Mouse (Mus musculus): ENCODE measurements around the gene Rpl13a. TPM values are rescaled to one million over a fixed set of nuclear protein-coding genes. Genes with fewer than 3 reads are reported as not detected.
A peak's percentile ranks its signal among the peaks of the same experiment; 100 is the strongest.

Rpl13a gene
- polyA plus RNA-seq, 1 experiment = 859 TPM

- peaks cover 21% of the 10 kb centered on the region for H3K4me1 ChIP-seq (ENCODE audit: control insufficient read depth, insufficient read depth, low read length)
- TF ChIP-seq CTCF (IDR thresholded peaks at IDR 0.05; ENCODE audit: control insufficient read depth, insufficient read depth, insufficient replicate concordance, low read depth, low read length) = no peak
- no peak for TF ChIP-seq POLR2A (IDR thresholded peaks at IDR 0.05; ENCODE audit: control insufficient read depth, low read depth, low read length)
- H3K4me3 ChIP-seq (ENCODE audit: control insufficient read depth, low read depth, low read length) = no peak overlapping the region
- H3K36me3 ChIP-seq (ENCODE audit: control insufficient read depth, insufficient read depth, low read length) = no peaks in the 10 kb centered on the region; the same call in 1 of the 2 replicates
- H3K27ac ChIP-seq (ENCODE audit: control insufficient read depth, insufficient read depth, low read depth, low read length) = no peak overlapping the region
- no peaks in the 10 kb centered on the region for H3K27me3 ChIP-seq (ENCODE audit: control insufficient read depth, insufficient read depth, low read length)
Measured at GRCm38 (mm10) chr7:45077829-45078228, 50.7 kb downstream of the Rpl13a start.

GRCm38 (mm10) chr7:45077322-45077721, 51.2 kb downstream of the Rpl13a start:
- no peaks in the 10 kb centered on the region; the same call in 1 of the 2 replicates for H3K36me3 ChIP-seq (ENCODE audit: control insufficient read depth, insufficient read depth, low read length)

GRCm38 (mm10) chr7:45076501-45076900, 52.1 kb downstream of the Rpl13a start:
- no peak for TF ChIP-seq CTCF (IDR thresholded peaks at IDR 0.05; ENCODE audit: control insufficient read depth, insufficient read depth, insufficient replicate concordance, low read depth, low read length)
- 0 out of 2 replicates have a peak, but pooled peaks have one; percentile 7 for TF ChIP-seq POLR2A (IDR thresholded peaks at IDR 0.05; ENCODE audit: control insufficient read depth, low read depth, low read length)
- H3K36me3 ChIP-seq (ENCODE audit: control insufficient read depth, insufficient read depth, low read length) = no peaks in the 10 kb centered on the region; the same call in 1 of the 2 replicates
- H3K27ac ChIP-seq (ENCODE audit: control insufficient read depth, insufficient read depth, low read depth, low read length) = no peak overlapping the region
- H3K27me3 ChIP-seq (ENCODE audit: control insufficient read depth, insufficient read depth, low read length) = no peaks in the 10 kb centered on the region
- peaks cover 18% of the 10 kb centered on the region for H3K4me1 ChIP-seq (ENCODE audit: control insufficient read depth, insufficient read depth, low read length)
- H3K4me3 ChIP-seq (ENCODE audit: control insufficient read depth, low read depth, low read length) = peak overlapping the region; percentile 2

More at GRCm38 (mm10) chr7:45077322-45077721, 51.2 kb downstream of the Rpl13a start:
- H3K4me3 ChIP-seq (ENCODE audit: control insufficient read depth, low read depth, low read length) = no peak overlapping the region
- peaks cover 18% of the 10 kb centered on the region for H3K4me1 ChIP-seq (ENCODE audit: control insufficient read depth, insufficient read depth, low read length)
- TF ChIP-seq POLR2A (IDR thresholded peaks at IDR 0.05; ENCODE audit: control insufficient read depth, low read depth, low read length) (no peak), CTCF (IDR thresholded peaks at IDR 0.05; ENCODE audit: control insufficient read depth, insufficient read depth, insufficient replicate concordance, low read depth, low read length) (no peak)
- no peaks in the 10 kb centered on the region for H3K27me3 ChIP-seq (ENCODE audit: control insufficient read depth, insufficient read depth, low read length)
- no peak overlapping the region for H3K27ac ChIP-seq (ENCODE audit: control insufficient read depth, insufficient read depth, low read depth, low read length)

Other genes with a start within 250 kb of the Rpl13a start
- 143 and 206 TPM in 2 replicates for gene Med25, start 236.0 kb downstream of the Rpl13a start, polyA plus RNA-seq (2012; rRNA removed)
- 39.2 and 40.0 TPM in 2 replicates for gene Fuz, start 232.7 kb downstream of the Rpl13a start, polyA plus RNA-seq (2012; rRNA removed)
- 323 and 343 TPM in 2 replicates for gene Ap2a1, start 199.3 kb downstream of the Rpl13a start, polyA plus RNA-seq (2012; rRNA removed)
- 1,042 and 1,092 TPM in 2 replicates for gene Tsks, start 185.6 kb downstream of the Rpl13a start, polyA plus RNA-seq (2012; rRNA removed)
- gene Cpt1c, start 153.9 kb downstream of the Rpl13a start, polyA plus RNA-seq (2012; rRNA removed) = 137 and 148 TPM in 2 replicates
- gene Prmt1, start 142.2 kb downstream of the Rpl13a start, polyA plus RNA-seq (2012; rRNA removed) = 59.6 and 60.1 TPM in 2 replicates
- gene Irf3, start 131.1 kb downstream of the Rpl13a start, polyA plus RNA-seq (2012; rRNA removed) = 108 and 114 TPM in 2 replicates
- gene Bcl2l12, start 130.0 kb downstream of the Rpl13a start, polyA plus RNA-seq (2012; rRNA removed) = 85.4 and 93.5 TPM in 2 replicates
- gene Scaf1, start 112.4 kb downstream of the Rpl13a start, polyA plus RNA-seq (2012; rRNA removed) = 25.1 and 27.4 TPM in 2 replicates
- gene Rras, start 110.8 kb downstream of the Rpl13a start, polyA plus RNA-seq (2012; rRNA removed) = 43.4 and 44.2 TPM in 2 replicates
- gene Prr12, start 75.9 kb downstream of the Rpl13a start, polyA plus RNA-seq (2012; rRNA removed) = 3.4 and 3.5 TPM in 2 replicates
- gene Nosip, start 66.3 kb downstream of the Rpl13a start, polyA plus RNA-seq (2012; rRNA removed) = 115 and 123 TPM in 2 replicates
- 27.3 and 27.9 TPM in 2 replicates for gene Prrg2, start 66.1 kb downstream of the Rpl13a start, polyA plus RNA-seq (2012; rRNA removed)
- 10.4 and 16.3 TPM in 2 replicates for gene Rcn3, start 36.5 kb downstream of the Rpl13a start, polyA plus RNA-seq (2012; rRNA removed)
- 5.4 and 5.8 TPM in 2 replicates for gene Fcgrt, start 24.9 kb downstream of the Rpl13a start, polyA plus RNA-seq (2012; rRNA removed)
- gene Rps11, start 4.3 kb downstream of the Rpl13a start, polyA plus RNA-seq (2012; rRNA removed) = 169 and 192 TPM in 2 replicates
- gene Gm45713, start 7.5 kb upstream of the Rpl13a start, polyA plus RNA-seq (2012; rRNA removed) = 0.06 and 0.41 TPM in 2 replicates
- gene Flt3l, start 7.7 kb upstream of the Rpl13a start, polyA plus RNA-seq (2012; rRNA removed) = 3.8 and 3.9 TPM in 2 replicates
- gene Pih1d1, start 25.5 kb upstream of the Rpl13a start, polyA plus RNA-seq (2012; rRNA removed) = 258 and 295 TPM in 2 replicates
- gene Aldh16a1, start 25.8 kb upstream of the Rpl13a start, polyA plus RNA-seq (2012; rRNA removed) = 12.8 and 13.4 TPM in 2 replicates
- gene Slc17a7, start 35.2 kb upstream of the Rpl13a start, polyA plus RNA-seq (2012; rRNA removed) = 33.5 and 34.1 TPM in 2 replicates
- gene Gfy, start 50.8 kb upstream of the Rpl13a start, polyA plus RNA-seq (2012; rRNA removed) = 3.9 and 5.4 TPM in 2 replicates
- gene Pth2, start 52.2 kb upstream of the Rpl13a start, polyA plus RNA-seq (2012; rRNA removed) = 21.9 and 28.2 TPM in 2 replicates
- gene Ccdc155, start 76.1 kb upstream of the Rpl13a start, polyA plus RNA-seq (2012; rRNA removed) = 78.3 and 81.9 TPM in 2 replicates
- gene Dkkl1, start 83.4 kb upstream of the Rpl13a start, polyA plus RNA-seq (2012; rRNA removed) = 1,273 and 1,348 TPM in 2 replicates
- 43.1 and 60.2 TPM in 2 replicates for gene Tead2, start 87.0 kb upstream of the Rpl13a start, polyA plus RNA-seq (2012; rRNA removed)
- 78.0 and 87.4 TPM in 2 replicates for gene Cd37, start 110.4 kb upstream of the Rpl13a start, polyA plus RNA-seq (2012; rRNA removed)
- 76.9 and 81.4 TPM in 2 replicates for gene Slc6a16, start 112.3 kb upstream of the Rpl13a start, polyA plus RNA-seq (2012; rRNA removed)
- gene Slc6a21, start 148.8 kb upstream of the Rpl13a start, polyA plus RNA-seq (2012; rRNA removed) = 785 and 851 TPM in 2 replicates
- gene Trpm4, start 205.0 kb upstream of the Rpl13a start, polyA plus RNA-seq (2012; rRNA removed) = 52.2 and 54.8 TPM in 2 replicates
- gene Hrc, start 206.5 kb upstream of the Rpl13a start, polyA plus RNA-seq (2012; rRNA removed) = 0.10 and 0.22 TPM in 2 replicates
- 1.1 and 1.2 TPM in 2 replicates for gene Ppfia3, start 238.3 kb upstream of the Rpl13a start, polyA plus RNA-seq (2012; rRNA removed)
- 5.7 and 7.3 TPM in 2 replicates for gene Lin7b, start 241.8 kb upstream of the Rpl13a start, polyA plus RNA-seq (2012; rRNA removed)

Measured in testis, adult 2 months (tissue).